Mouse (Mus musculus) gastrocnemius, postnatal 14 days (tissue): ENCODE data around the gene Def8. TPM values are rescaled to one million over a fixed set of nuclear protein-coding genes. Genes with fewer than 3 reads are reported as not detected.

Source experiments
- DNase-seq: peaks from one replicate; pipeline ENCODE4 v3.0.0; 2021; ENCODE audit warnings: mixed read lengths
- intact Hi-C: fragments of 180-260 bp; cut with DNase I; formaldehyde crosslinking; loops from one replicate; pipeline ENCODE4 v1.15.1; 2025; ENCODE audit warnings: low total_unique reads
- long read RNA-seq, 2 experiments: library from polyadenylated mRNA; stranded (forward); transcript quantifications; one replicate each; pipeline ENCODE4 v2.0.0; 2021
- total RNA-seq, 2 experiments: library from RNA; stranded (reverse); gene quantifications; 2 replicates each; pipeline ENCODE4 v1.2.3; 2021

The Def8 gene
- 10 to 100 TPM; 36.2 to 36.3 TPM for total RNA-seq
- long read RNA-seq, experiment 1, transcript Def8-202 (12 exons, 3,127 nt), result major isoform, 38 of 45 reads
- long read RNA-seq, experiment 1, partial matches to known transcripts, result 2 of 45 reads
- long read RNA-seq, experiment 1, other reads (novel, unspliced or antisense), result 5 of 45 reads
- long read RNA-seq, experiment 2, transcript Def8-202 (12 exons, 3,127 nt), result major isoform, 32 of 46 reads
- long read RNA-seq, experiment 2, partial matches to known transcripts, result 4 of 46 reads
- long read RNA-seq, experiment 2, other reads (novel, unspliced or antisense), result 8 of 46 reads

DNA sequence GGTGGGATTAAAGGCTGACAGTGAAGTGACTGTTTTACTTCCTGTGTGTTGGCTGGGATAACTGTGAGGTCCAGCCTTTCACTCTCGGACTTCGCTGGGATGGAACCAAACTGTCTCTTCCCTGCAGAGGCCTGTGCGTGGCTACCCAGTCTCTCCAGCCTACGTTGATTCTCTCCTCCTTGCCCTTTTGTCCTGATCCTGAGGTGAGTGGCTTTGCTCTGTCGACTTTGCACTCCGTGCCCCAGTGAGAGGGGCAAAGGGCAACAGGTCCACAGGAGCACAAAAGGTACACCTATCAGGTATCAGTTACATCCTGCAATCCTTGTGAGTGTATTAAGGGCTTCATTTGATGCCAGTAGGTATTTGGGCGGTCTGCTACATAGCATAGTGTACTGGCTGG, at the start of gene Def8:
TSS of gene Def8 (plus strand) at position 87 of the 400 bp plus-strand sequence.
- no peak for DNase-seq
- intact Hi-C loops, result no loop called here

DNA sequence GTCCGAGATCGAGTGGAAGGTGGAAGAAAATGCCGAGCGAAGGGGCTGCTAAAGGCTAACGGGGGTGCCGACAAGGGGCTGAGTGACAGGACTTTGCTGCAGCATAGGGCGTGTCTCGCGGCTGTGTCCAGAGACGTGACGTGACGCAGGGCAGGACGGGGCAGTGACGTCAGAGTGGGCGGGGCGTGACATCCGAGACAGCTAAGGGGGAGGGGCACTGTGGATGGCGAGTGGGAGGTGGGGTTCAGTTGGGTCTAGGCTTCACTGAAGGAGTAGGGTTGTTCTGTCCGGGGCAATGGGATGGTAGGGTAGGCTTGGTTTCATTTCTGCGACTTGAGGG, 49.1 kb upstream of the Def8 start:
- intact Hi-C loops, result no loop called here

DNA sequence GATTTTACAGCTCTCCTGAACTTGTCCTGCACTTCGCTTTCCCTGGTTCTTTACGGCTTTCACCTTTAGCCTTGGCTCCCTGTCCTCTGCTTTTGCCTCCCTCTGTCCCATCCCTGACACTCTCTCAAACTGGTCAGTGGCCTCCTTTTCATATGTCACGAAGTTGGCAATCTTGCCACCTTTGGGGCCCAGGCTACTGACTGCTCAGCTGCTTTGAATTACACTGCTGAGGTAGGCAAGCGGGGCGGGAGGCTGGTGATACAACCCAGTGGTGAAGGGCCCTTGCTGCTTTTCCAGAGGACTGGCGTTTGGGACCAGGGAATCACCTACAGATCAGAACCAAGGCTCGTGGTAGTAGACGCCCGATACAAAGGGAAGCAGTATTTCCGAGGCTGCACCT, 47.6 kb upstream of the Def8 start:
- intact Hi-C loops, result no loop called here
- DNase-seq, result no peak

More for the DNA sequence above, 49.1 kb upstream of the Def8 start:
- DNase-seq, result peak; percentile 96

DNA sequence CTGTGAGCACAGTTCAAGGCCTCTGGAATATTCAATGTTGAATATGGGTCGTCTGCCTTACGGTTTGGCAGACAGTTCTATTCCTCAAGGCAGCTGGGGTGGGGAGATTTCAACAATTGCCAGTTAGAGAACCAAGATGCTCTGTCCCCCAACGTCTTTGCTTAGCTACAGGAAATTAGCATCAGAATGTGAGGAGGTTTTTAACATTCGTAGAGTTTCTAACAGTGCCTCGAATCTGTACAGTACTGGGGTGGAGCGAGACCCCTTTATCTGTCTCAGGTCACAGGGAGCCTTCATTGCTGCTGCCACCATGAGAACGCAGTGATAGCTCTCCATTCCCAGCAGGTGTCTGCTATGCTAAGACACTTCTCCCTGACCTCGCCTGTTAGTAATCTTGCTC, 47.2 kb upstream of the Def8 start:
- intact Hi-C loops, result no loop called here

DNA sequence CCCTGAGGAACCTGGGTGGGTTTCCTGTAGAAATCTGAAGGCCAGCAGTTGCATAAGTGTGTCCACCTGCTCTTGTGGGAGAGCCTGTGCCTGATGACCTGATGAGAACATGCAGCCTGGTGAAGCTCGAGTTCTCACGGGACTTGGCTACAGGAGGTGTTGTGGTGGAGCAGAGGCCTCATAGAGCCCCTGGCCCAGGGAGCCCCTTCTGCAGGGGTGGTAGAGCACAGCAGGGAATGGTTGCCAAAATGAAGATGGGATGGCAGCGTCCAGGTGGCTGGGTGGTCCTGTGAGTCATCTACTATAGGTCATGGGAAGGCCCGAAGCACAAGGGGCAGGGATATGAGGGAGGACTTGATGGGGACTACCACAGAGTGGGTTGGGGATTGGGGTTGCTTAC, 41.6 kb upstream of the Def8 start:
- DNase-seq, result no peak
- intact Hi-C loops, result no loop called here

More for the DNA sequence above, 47.2 kb upstream of the Def8 start:
- DNase-seq, result no peak

DNA sequence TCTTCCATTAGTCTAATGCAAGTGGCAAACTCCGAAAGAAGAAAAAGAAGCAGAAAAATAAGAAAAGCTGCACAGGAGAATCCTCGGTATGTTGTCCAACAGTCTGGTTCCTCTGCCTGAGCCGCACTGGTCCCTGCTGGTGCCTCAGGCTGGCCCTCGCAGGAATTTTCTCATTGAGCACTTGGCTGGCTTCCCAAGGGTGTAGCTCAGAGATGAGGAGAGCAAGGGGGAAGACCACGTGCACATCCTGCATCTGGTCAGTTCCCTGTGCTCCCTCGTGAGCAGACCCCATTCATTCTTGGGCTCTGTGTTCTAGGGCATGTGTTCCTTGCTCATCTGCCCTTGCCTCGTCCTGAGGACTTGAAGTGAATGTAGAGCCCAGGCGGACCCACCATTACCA, 40.8 kb upstream of the Def8 start:
- DNase-seq, result no peak
- intact Hi-C loops, result no loop called here

DNA sequence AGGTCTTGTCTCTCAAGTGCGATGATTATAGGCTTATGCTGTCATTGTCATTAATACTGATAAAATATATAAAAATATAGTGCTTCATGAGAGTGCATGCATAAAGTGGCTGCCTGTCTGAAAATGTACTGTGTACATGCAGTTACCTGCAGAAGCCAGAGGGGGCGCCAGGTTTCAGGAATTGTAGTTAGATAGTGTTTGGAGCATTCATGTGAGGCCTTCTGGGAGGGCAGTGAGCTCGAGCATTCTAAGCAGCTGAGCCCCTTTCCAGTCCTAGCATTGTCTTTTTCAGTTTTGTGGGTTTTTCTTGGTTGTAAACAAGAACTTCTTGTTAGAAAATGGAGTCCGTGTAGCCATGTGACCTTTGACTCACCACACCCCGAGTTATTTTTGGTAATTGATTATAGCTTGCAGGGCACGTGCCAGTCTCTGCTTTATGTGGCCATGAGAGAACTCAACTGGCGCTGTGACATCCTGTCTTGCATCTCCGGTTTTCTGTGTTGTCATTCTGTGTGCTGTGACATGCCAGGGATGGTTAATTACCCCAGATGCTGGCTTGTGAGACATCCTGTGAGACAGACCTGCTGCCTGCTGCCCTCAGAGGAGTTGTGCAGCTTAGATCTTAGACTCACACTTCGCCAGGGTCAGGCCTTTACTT, 38.3 kb upstream of the Def8 start:
- DNase-seq, result no peak

DNA sequence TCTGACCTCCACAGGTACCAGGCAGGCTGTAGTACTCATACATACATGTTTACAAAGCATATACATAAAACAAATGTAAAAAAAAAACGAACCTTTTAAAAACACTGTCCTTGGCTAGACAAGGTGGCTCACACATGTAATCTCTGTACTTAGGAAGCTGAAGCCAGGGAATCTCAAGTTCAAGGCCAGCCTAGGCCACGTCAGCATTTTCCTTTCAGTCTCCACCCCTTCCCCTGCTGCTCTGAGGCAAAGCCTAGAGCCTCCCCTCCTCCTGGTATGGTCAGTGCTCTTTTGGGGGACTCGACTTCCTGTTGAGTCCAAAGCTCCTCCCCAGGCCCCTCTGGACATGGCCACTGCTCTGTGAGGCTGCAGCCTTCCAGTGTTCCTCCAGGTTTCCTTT, 36.3 kb upstream of the Def8 start:
- DNase-seq, result no peak
- intact Hi-C loops, result no loop called here

More for the DNA sequence above, 38.3 kb upstream of the Def8 start:
- intact Hi-C loops, result no loop called here

DNA sequence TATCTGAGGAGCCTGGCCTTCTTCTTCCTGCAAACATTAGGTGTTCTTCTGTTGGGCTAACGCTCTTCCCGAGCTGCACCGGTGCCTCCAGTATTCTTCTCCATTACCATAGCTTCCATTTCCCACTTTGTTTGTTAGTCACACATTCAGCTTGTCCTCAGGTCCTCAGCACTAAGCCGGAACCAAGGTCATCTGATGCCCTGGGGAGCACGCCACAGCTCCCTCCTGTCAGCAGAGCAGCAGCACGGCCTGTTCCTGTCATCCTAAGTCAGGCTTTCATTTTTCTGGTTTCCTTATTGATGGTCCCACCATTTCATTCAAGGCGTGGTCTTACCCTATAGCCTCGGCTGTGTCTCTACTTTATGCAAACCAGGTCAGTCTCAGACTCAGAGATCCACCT, 35.5 kb upstream of the Def8 start:
- DNase-seq, result no peak
- intact Hi-C loops, result no loop called here

DNA sequence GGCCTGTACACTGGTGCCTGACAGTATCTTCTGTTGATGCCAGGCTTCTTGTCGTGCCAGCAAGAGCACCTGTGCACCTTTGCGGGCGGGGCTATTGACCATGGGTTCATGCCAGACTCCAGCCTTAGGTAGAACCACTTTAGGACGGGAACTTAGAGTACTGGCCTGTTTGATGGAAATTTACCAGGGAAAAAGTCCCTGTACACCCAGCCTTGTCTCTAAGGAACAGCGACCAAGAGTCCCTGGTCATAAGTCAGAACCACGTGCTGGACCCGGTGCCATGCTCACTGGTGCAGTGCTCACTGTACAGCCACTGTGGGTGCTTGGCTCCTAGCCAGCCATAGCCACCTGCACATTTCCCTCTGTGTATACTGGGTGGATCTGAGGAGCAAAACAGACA, 34.3 kb upstream of the Def8 start:
- intact Hi-C loops, result no loop called here
- DNase-seq, result no peak

DNA sequence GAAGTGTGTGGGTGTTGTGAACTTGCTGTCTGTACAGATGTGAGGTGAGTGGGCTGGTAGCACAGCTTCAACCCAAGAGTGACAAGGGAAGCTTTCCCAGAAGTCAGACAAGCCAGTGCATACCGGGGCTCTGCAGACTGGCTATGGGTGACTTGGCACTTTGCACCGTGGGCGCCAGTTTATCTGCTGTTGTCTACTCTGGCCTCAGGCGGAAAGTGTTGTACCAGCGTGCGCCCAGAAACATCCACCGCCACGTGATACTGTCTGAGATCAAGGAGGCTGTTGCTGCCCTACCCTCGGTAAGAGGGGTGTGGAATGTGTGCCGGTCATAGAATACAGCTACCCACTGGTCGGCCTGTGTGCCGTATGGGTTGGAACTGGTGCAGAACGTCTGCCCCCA, 25.0 kb upstream of the Def8 start:
- intact Hi-C loops, result no loop called here
- DNase-seq, result no peak

DNA sequence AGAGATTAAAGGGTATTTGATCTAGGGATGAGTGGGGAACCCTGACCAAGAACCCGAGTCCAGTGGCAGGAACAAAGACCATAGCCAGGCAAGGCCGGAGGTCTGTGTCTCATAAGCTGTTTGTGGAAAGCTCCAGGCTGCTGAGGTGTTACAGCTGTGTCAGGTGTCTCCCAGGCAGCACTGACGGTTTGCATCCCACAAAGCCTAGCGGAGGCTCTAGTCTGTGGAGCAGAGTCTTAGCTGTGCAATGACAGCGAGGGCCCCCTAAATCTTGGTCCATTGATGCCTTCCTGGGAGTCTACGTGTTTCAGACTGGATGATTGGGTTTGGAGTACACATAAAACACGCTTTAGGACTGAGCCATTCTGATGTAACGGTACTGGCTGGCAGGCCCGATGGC, 21.4 kb upstream of the Def8 start:
- intact Hi-C loops, result no loop called here
- DNase-seq, result no peak

DNA sequence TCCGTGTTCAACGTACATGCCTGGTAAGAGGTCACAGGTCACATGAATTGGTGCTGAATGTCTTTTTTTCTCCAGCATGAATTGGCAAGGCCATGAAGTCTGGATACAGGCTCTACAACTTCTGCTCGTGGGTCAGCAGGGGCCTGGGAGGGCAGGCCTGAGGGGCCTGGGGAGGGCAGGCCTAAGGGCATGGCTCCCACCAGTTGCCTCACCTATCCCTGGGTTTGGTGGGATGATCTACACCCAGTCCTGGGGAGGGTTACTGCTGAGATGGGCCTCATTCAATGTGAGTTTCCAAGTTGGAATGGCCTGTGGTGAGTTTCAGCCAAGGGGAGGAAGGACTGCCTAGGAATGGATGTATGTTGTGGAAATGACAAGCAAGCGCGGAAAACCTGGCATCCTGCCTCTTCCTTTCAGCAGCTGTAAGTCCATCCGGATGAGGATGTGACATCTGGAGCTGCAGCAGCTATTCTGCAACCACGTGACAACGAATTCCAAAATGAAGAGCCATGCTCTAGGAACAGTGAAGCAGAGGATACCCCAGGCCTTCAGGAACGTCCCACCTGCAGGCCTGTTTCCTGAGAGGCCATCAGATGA, 20.5 kb upstream of the Def8 start:
- no peak for DNase-seq
- intact Hi-C loops, result no loop called here

DNA sequence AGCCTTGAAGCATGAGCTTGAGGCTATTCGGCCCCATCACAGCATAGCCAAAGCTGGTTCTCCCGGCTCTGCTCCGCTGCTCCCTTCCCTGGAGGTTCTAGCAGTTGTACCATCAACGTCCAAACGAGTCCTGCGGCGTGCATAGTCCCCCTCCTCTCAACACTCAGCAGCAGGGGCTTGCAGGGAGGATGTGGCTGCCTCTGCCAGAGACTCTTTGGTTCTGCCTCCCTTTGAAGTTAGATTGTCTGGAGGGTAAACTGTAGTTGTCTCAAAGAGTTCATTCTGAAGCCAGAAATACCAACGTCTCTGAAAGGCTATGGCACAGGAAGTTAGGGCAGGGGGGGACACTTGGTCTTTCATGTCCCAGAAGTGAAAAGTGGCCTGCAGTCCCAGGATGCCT, 18.8 kb upstream of the Def8 start:
- intact Hi-C loops, result no loop called here
- no peak for DNase-seq

DNA sequence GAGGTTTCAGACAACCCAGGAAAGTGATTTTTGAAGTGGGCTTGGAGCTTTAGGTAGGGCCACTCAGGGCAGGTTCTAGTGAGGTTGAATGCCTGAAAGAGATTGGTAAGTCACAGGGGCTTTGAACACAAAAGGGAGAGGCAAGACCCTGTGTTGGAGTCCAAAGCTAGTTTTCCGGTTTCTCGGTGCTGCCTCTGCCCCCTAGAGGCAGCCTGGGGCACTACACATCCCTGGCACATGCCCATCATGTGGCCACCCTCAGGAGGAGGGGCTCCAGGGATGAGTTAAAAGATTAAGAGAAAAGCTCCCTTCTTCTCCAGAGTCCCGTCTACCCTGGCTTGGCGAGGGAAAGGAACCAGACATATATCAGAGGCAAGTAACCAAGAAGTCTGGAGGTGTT, 16.5 kb upstream of the Def8 start, which contains the start of gene Mc1r:
TSS of gene Mc1r (plus strand) at position 322 of the 400 bp plus-strand sequence.
- intact Hi-C loops, result loop anchor here (5.0 kb wide), 1 partner anchor 74 kb away; the partner anchor contains the start of gene Spire2
- peak; percentile 59 for DNase-seq

DNA sequence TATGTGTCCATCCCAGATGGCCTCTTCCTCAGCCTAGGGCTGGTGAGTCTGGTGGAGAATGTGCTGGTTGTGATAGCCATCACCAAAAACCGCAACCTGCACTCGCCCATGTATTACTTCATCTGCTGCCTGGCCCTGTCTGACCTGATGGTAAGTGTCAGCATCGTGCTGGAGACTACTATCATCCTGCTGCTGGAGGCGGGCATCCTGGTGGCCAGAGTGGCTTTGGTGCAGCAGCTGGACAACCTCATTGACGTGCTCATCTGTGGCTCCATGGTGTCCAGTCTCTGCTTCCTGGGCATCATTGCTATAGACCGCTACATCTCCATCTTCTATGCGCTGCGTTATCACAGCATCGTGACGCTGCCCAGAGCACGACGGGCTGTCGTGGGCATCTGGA, 15.7 kb upstream of the Def8 start:
- no peak for DNase-seq
- intact Hi-C loops, result loop anchor here (5.0 kb wide), 1 partner anchor 75 kb away; the partner anchor contains the start of gene Spire2

DNA sequence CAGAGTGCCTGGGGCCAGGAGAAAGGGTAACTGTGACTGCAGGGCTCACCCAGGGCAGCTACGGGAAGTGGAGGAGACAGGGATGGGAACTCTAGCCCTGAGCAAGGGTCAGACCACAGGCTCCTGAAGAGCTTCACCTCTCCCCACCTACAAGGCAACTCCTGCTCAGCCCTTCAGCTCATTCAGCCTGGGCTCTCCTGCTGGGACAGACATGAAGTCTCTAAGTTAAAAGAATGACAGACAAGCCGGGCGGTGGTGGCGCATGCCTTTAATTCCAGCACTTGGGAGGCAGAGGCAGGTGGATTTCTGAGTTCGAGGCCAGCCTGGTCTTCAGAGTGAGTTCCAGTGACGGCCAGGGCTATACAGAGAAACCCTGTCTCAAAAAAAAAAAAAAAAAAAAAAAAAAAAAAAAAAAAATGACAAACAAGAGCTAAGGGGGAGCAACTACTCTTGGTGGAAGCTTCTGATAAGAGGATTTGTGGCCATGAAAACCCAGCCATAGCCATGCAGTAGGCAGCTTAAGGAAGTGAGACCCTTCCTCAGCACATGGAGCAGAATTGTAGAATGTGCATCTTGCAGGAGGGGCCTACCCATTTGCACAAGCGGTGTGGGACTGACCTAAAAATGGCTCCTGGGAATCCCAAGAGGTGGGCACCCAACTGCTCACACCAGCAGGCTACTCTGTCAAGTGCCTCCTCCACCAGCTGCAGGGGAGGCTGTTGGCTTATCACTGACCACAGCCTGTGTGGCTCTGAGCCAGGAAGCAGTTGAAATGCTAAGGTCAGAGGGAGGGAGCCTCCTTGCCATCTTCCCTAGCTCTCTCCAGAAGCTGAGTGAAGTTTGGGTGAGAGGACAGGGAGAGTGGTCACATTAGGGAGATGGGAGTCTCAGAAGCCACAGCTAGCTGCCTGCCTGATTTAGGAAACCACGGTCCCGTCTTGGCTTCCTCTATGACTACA, 14.5 kb upstream of the Def8 start:
- intact Hi-C loops, result loop anchor here (5.0 kb wide), 1 partner anchor 77 kb away; the partner anchor contains the start of gene Spire2
- DNase-seq, result no peak

DNA sequence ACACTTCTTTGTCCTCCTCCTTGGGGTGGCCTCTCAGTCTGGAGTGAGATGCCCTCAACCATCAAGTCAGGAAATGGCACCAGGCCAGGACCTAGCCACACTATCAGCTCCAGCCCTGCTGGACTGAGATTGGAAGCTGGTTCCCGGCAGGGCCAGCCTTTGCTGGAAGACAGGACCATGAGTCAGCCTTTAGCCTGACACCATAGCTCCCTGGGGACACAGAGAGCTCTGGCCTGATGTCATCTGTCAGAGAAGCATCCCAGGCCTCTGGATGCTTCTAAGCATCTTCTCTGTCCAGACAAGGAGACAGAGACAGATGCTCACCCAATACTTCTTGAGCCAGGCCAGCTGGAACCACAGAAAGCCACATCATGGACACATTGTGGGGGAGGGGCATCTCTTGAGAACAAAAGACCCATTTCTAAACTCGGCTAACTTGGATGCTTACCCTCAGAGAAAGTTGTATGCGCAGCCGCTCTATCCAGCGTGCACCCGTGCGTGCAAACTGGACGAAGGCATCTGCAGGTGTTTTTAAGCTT, 13.2 kb upstream of the Def8 start:
- intact Hi-C loops, result no loop called here
- peak; percentile 56 for DNase-seq

DNA sequence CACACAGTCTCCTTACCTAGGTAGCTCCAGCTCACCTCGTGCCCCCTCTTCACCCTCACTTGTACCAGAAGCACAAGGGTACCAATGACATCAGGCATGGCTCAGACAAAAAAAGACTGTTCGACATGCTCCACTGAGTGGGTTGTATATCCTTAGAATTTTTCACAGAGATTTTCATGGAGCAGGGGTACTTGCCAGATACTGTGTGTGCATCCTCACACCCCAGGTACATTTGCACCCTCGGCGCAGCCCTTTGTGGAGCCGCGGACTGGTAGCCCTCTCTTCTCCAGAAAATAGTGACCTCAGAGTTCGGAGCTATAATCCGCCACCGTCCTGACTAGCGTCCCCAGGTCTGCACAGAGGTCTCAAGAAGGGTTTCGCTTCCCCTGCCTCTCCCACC, 12.5 kb upstream of the Def8 start:
- DNase-seq, result no peak
- intact Hi-C loops, result no loop called here
